Mouse (Mus musculus) MEL-GATA-1-ER (cell line): ENCODE measurements around the gene Mlf2.

Experiments used
- DNase-seq: peaks from one replicate; pipeline ENCODE4 v3.0.0-alpha.2; 2012; ENCODE audit warnings: low read depth; ENCODE audit errors: extremely low read depth

The Mlf2 gene

DNA sequence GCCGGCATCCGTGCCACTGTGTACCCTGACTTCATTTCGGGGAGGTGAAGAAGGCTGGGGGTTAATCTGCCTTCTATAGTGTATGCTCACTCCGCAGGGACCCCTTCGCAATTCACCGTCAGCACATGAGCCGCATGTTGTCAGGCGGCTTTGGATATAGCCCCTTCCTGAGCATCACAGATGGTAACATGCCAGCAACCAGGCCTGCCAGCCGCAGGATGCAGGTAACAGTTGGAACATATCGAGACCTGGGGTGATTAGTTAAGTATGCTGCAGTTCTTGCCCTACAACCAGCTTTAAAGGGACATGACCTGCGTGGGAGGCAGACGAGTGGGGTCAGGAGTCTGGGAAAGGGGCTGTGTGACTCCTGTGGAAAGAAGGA, 1.1 kb downstream of the Mlf2 start:
- DNase-seq, result no peak

- no peak for DNase-seq
Observed at GRCm38 (mm10) chr6:124933127-124933526, 1.9 kb downstream of the Mlf2 start.

GRCm38 (mm10) chr6:124934670-124935069, 3.5 kb downstream of the Mlf2 start:
- no peak for DNase-seq

GRCm38 (mm10) chr6:124936681-124937080, 5.5 kb downstream of the Mlf2 start:
- DNase-seq, result no peak

GRCm38 (mm10) chr6:124937493-124937892, 6.3 kb downstream of the Mlf2 start:
- DNase-seq, result no peak

- DNase-seq, result no peak
Observed at GRCm38 (mm10) chr6:124938554-124938953, 7.4 kb downstream of the Mlf2 start.

DNA sequence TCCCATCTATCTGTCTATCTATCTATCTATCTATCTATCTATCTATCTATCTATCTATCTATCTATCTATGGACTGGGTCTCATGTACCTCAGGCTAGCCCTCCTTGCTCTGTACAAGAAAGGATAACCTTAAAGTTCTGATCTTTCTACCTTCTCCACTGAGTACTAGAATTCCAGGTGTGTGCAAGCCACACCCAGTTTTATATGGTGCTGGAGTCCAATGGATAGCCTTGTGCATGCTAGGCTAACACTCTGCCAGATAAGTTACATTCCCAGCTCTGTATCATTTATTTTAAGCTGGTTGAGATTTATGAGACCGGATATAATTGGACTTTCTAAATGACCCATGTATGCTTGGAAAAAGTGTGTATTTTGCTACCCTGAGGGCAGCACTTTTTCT, 10.5 kb downstream of the Mlf2 start:
- DNase-seq, result no peak

DNA sequence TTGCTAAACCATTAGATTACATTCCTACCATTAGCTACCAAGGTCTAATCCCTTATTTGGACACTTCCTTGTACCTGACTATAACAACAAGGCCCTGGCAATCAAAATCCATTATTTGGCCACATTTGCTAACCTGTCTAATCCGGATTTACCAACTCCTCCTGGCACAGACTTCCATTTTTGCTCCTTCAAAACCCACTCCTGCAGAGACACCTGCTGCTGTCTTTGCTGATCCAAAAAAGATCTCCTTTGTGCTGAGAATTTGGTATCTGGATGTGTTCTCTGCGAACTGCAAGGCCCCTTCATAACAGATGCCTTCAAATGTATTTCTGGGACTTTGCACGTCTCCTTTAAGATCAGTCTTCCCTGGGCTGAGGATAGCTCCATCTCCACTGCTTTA, 12.3 kb downstream of the Mlf2 start:
- DNase-seq, result no peak

DNA sequence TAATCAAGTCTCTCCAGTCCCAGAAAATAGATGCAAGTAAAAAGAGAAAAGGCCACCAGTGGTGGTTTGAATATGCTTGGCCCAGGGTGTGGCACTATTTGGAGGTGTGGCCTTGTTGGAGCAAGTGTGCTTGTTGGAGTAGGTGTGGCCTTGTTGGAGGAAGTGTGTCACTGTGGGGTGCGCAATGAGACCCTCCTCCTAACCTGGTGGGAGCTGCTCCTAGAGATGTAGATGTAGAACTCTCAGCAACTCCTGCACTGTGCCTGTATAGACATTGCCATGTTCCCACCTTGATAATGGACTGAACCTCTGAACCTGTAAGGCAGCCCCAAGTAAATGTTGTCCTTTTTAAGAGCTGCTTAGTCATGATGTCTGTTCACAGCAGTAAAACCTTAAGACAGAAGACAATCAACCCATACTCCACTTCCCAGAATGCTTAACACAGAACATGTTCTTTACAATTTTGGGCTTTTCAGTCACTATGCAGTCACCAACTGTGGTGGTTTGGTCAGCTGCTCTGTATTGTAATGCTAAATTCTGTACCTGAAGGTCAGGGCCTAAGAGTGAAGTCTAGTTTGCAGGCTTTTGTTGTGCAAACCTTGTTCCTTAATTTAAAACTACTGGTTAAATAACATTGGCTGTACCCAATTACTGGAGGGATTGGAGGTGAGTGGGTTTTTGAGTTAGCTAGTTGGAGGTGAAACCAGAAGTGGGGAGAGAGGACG, 23.0 kb downstream of the Mlf2 start:
- no peak for DNase-seq

DNA sequence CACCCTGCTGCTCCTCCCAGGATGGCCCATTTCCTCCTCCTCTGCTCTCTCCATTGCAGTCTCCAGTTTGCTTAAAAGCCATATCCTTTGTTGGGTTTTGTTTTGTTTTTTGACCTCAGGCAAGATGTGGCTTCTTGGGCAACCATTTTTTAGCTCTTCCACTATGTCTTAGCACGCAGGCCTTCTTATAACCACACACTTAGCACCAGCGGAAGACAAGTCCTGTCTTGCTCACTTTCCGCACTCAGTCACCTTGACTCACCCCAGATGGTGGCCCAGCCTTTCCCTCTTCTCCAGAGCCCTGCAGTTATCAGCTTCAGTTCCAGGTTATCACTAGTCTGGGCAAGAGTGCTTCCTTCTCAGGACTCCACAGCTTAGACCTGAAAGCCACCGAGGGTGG, 24.0 kb downstream of the Mlf2 start:
- no peak for DNase-seq

DNA sequence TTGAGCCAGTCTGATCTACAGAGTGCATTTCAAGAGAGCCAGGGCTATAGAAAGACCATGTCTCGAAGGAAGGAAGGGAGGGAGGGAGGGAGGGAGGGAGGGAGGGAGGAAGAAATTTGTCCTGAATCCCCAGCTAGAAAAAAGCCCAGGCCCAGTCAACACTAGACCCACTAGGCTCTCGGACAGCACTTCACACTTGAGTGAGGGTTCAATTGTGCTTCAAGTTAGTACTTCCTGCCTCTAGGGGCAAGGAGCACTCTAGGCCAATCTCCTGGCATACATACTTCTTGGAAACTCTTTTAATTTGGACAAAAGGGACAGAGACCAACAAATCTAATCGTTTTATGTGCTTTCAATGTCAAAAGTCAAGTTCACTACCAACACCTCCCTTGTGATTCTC, 26.9 kb downstream of the Mlf2 start:
- no peak for DNase-seq

DNA sequence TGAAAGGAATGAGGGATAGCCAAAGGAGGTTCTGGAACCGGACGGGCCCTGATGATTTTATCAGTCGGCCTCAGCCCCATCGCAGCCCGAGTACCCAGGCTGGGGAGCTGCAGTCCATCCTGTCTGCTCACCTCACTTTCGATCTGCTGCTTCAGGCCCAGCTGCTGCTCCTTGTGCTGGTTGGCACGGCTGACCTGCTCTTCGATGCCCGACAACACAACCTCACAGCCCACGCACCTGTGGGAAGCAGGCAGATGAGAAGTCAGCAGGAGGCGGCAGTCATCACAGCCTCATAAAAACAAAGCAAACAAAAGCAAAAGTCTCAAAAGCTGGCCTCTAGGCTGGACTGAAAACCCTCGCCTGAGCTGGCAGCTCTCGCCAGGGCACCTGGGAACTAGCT, 28.8 kb downstream of the Mlf2 start:
- no peak for DNase-seq

- no peak for DNase-seq
Observed at GRCm38 (mm10) chr6:124961021-124961420, 29.8 kb downstream of the Mlf2 start.

DNA sequence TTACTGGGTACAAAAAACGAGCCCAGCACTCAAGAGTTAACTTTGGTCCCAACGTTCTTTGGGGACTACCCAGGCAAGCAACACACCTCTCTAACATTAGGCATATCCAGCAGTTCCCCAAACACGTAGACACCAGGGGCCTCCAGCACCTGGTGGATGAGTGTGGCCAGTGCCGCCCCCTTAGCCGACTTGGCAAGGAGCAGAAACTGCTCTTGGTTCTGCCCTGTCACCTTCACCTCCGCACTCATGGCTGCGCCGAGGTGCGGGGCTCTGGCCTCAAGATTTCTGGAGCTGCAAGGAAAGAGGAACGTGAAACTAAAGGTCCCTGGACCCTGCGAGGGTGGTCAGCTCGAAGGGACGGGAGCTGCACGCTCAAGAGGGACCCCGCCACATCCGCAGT, 33.5 kb downstream of the Mlf2 start:
- peak; percentile 12 for DNase-seq

DNA sequence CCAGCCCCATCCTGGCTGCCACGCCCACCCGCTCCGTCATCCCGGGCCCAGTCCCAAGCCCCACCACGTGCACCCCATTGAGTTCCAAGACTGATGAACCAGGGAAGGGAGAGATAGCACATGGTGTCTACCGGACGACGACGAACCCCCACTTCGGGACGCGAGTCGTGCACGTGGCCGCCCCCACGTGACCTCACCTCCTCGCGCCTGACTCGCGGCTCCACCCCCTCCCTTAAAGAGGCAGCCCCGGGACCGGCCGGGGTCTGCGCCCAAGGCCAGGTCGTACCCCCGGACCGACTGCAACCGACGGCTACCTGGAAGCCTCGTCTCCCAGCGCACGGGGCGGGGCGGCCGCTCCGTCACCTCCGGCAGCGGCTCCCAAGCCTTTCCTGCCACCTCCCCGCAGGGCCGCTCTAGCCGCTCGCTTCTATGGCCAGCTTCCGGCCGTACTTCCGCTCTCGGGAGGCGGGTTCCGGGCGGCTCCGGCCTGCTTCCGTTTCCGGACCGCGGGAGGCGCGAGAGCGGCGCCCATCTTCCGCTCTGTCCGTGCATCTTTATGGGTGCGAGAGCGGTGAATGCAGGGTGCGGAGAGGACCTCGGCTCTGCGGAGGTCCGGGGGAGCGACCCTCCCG, 34.0 kb downstream of the Mlf2 start, which contains the start of gene Cops7a:
Cops7a (minus strand) TSS at position 451 of the 632 bp plus-strand sequence.
- peak; percentile 85 for DNase-seq

- peak; percentile 16 for DNase-seq
Observed at GRCm38 (mm10) chr6:124965747-124966146, 34.6 kb downstream of the Mlf2 start.

DNA sequence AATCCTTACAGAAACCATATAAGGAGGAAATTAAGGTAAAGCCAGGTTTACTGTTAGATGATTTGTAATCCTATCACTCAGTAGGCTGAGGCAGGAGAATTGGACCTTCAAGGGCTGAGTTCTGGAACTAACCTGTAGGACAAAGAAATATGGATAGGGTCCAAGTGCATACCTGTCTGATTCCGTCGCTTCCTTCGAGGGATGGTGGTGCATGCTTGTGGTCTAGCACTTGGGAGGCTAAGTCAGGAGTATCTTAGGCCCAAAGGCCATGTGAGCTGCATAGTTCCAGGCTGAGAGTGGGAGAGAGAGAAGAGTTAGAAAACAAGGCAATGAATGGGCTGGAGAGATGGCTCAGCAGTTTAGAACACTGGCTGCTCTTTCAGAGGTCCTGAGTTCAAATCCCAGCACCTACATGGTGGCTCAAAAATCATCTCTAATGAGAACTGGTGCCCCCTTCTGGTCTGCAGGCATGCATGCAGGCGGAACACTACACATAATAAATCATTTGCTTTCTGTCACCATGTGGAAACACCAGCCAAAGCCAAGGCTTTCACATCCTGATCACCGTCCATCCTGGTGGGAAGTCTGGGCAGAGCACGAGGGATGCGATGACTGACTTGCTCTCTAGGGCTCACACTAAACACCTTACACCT, 35.4 kb downstream of the Mlf2 start:
- DNase-seq, result peak; percentile 13

DNA sequence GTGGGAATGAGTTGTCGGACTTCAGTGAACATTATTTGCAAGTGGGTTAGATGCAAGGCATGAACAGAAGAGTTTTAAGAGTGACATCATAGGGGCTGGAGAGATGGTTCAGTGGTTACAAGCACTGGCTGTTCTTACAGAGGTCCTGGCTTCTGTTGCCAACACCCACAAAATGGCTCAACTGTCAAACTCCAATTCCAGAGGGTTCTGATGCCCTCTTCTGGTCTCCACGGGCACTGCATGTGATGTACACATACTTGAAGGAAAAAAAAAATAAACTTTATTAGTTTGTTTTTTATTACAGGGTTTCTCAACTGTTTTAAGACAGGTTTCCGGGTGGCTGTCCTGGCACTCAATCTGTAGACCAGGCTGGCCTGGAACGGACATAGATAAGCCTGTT, 36.6 kb downstream of the Mlf2 start:
- peak; percentile 44 for DNase-seq
